Mouse (Mus musculus): Measurements from ENCODE around the gene Spint1.

The Spint1 gene

DNA sequence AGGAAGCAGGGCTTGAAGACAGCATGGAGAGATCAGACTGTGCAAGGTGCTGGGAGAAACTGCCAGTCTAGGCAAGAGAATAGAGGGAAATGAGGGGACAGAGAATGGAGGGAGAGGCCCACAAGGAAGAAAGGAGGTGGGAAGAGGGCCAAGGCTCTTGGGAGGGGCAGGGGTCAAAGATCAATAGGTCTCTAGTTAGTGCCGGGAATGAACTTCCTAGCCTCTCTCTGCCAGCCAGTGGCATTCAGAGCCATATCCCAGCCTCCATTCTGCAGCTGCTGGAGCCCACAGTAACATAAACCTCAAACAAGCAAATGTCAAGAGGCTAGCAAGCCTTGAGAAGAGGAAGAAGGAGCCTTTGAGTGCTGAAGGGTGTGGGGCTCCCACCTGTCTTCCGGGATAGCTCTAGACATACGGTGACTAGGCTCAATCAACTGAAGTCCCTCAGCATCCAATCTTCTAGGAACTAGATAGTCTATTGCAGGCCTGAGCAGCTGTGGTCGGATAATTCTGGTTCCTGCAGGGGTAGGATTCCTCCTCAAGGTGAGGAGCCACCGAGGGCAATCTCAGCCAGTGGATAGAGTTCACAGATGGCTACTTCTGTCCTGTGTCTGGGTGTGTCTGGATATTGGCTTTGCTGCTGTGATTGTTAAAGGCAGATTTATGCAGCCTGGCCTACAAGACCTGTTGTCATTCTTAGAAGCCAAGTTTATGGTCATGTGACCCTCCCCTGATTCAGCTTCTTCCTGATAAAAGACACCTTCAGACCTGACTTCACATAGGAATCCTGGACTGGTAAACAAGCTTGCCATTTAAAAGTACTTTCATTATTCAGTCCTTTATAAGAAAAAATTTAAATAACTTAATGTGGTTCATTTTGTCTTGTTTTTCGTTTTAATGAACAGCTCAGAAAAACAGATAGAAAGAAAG is 7.1 kb upstream of the Spint1 start, which contains the start of gene Ppp1r14d:
TSS of gene Ppp1r14d (minus strand) at position 132 of the 930 bp plus-strand sequence.
- no peak for DNase-seq (ENCODE audit: low read depth, low spot score)
- H3K36me3 ChIP-seq (ENCODE audit: control insufficient read depth, insufficient read depth, low read length, poor library complexity, severe bottlenecking): no peaks in the 10 kb centered on the region
- no peaks in the 10 kb centered on the region for H3K27me3 ChIP-seq (ENCODE audit: control insufficient read depth, insufficient read depth, low read length, poor library complexity, severe bottlenecking)

DNA sequence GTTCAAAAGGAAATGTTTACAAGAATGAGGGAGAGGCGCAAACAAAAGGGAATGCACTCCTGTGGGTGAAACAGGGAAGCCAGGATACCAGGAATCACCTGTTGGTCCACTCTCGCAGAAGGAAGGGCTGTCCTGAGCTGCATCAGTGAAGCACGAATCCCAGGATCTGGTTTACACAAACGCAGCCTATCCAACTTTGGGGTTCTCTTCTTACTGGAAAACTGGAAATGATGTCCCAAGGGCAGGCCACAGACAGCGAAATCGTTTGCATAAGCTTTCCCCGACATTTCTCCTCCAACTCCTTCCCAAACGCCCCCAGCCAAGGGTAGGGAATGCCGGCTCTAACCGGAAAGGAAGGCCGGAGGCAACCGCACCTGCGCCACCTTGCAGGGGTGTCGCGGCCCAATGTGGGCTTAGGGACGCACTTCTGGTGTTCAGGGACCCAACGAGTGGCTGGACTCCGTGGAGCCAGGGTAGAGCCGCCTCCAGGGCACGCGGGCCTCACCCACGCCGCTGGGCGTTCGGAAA is 416 bp upstream of the Spint1 start:
- H3K27me3 ChIP-seq (ENCODE audit: control insufficient read depth, insufficient read depth, low read length, poor library complexity, severe bottlenecking): no peaks in the 10 kb centered on the region
- no peaks in the 10 kb centered on the region for H3K36me3 ChIP-seq (ENCODE audit: control insufficient read depth, insufficient read depth, low read length, poor library complexity, severe bottlenecking)
- no peak for DNase-seq (ENCODE audit: low read depth, low spot score)

DNA sequence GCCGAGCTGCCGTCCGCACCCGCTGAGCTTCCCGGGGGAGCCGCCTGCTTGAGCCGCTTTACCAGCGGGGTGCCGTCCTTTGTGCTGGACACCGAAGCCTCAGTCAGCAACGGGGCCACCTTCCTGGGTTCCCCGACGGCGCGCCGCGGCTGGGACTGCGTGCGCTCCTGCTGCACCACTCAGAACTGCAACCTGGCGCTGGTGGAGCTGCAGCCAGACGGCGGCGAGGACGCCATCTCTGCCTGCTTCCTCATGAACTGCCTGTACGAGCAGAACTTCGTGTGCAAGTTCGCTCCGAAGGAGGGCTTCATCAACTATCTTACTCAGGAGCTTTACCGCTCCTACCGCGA is 684 bp downstream of the Spint1 start:
- peak; percentile 10 for DNase-seq (ENCODE audit: low read depth, low spot score)

DNA sequence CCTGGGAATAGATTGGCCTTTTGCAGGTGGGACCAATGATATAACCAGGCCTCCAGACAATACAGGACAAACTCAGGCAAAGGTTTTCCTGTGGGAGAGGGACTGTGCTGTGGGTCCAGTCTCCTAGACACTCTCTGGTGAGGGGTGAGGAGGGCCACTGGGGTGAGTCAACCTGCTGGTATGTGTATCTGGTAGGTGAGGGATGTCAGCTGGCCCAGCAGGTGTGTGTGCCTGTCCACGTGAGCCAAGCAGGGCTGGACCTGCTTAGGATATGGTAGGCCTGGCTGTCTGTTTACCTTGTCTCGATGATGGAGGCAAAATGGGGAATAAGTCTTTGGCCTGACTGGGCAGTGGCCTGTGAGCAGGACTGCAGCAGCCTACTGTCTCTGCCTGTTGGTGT is 1.5 kb downstream of the Spint1 start:
- no peaks in the 10 kb centered on the region for H3K36me3 ChIP-seq (ENCODE audit: control insufficient read depth, insufficient read depth, low read length, poor library complexity, severe bottlenecking)
- no peaks in the 10 kb centered on the region for H3K27me3 ChIP-seq (ENCODE audit: control insufficient read depth, insufficient read depth, low read length, poor library complexity, severe bottlenecking)
- no peak for DNase-seq (ENCODE audit: low read depth, low spot score)

More for the DNA sequence above, 684 bp downstream of the Spint1 start:
- H3K27me3 ChIP-seq (ENCODE audit: control insufficient read depth, insufficient read depth, low read length, poor library complexity, severe bottlenecking): no peaks in the 10 kb centered on the region
- no peaks in the 10 kb centered on the region for H3K36me3 ChIP-seq (ENCODE audit: control insufficient read depth, insufficient read depth, low read length, poor library complexity, severe bottlenecking)

DNA sequence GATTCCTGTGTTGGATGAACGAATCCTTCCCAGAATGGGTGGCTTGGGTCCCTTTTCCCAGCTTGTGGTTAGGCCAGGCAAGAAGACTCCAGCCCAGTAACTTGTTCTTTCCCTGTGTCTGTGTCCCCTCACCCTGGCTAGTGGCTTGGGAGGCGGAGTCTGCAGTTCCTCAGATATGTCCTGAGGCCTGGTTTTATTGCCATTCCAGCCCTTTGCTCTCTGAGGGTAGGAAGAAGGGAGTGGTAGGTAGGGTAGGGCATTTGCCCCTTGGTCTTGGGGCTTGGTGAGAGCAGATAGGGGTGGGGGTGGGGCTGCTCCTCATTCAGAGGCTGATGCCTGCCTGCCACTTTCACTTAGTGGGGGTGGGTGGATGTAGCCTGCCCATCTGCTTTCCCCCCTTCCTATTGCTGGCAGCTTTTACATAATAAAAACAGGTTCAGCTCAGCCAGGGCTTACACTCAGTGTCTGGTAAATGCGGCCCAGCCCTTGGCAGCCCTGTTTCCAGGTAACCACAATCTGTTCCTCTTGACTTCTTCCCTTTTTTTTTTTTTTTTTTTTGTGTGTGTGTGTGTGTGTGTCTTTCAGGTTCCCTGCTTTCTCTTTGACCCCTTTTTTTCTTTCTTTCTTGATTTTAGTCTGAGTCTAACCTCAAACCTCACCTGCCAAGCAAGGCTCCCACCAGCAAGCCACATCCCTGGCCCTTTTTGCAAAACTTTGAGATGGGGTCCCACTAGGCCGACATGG is 3.1 kb downstream of the Spint1 start:
- no peaks in the 10 kb centered on the region for H3K36me3 ChIP-seq (ENCODE audit: control insufficient read depth, insufficient read depth, low read length, poor library complexity, severe bottlenecking)
- DNase-seq (ENCODE audit: low read depth, low spot score): no peak
- no peaks in the 10 kb centered on the region for H3K27me3 ChIP-seq (ENCODE audit: control insufficient read depth, insufficient read depth, low read length, poor library complexity, severe bottlenecking)

DNA sequence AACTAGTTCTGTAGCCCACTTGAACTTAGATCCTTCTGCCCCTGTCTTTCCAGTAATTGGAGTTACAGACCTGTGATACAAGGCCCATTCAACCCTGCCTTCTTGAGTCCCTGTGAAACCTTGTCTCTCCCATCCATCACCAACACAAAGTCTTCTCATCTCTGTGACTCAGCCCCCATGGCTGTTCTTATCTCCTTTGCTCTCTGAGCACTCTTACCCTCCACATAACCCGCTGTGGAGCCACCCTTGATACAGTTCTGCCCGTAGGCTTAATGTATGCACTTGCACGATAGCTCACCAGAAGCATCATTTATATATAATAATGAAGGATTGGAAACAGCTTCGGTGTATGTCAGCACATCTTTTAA is 3.6 kb downstream of the Spint1 start:
- H3K36me3 ChIP-seq (ENCODE audit: control insufficient read depth, insufficient read depth, low read length, poor library complexity, severe bottlenecking): no peaks in the 10 kb centered on the region
- no peak for DNase-seq (ENCODE audit: low read depth, low spot score)
- no peaks in the 10 kb centered on the region for H3K27me3 ChIP-seq (ENCODE audit: control insufficient read depth, insufficient read depth, low read length, poor library complexity, severe bottlenecking)

DNA sequence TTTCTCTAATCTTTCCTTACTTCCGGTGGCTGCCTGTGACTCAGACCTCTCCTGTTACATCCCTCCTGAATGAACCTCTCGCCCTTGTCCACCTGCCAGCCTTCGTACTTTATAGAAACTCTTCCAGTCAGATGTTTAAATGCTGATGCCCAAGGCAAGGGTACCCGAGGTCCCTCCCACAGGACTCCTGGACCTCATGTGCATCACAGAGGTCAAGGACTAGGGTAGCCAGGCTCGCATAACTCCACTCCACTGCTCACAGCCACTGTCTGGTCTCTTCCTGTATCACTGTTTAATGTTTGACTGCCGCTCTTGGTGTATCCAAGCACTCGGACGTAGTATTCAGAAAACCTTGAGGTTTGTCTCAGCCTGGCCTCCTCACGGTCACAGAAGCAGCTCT is 5.4 kb downstream of the Spint1 start:
- H3K36me3 ChIP-seq (ENCODE audit: control insufficient read depth, insufficient read depth, low read length, poor library complexity, severe bottlenecking): no peaks in the 10 kb centered on the region
- H3K27me3 ChIP-seq (ENCODE audit: control insufficient read depth, insufficient read depth, low read length, poor library complexity, severe bottlenecking): no peaks in the 10 kb centered on the region
- no peak for DNase-seq (ENCODE audit: low read depth, low spot score)

DNA sequence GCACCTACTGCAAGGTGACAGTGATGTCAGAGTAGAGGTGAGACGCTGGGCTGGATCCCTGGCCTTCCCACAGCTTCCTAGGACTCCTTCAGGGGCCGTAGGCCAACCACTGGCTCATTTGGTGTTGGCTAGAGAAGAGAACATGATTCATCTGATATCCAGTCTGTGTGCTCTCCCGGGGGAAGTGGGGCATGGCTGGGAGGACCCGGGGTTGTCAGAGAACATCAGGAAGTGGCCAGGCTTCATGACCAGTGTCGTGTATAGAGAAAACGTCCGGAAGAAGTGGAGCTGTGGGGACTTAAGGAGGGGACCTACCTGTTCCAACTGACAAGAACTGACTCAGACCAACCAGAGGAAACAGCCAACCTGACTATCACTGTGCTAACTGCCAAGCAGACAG is 8.1 kb downstream of the Spint1 start:
- H3K36me3 ChIP-seq (ENCODE audit: control insufficient read depth, insufficient read depth, low read length, poor library complexity, severe bottlenecking): no peaks in the 10 kb centered on the region
- no peak for DNase-seq (ENCODE audit: low read depth, low spot score)
- no peaks in the 10 kb centered on the region for H3K27me3 ChIP-seq (ENCODE audit: control insufficient read depth, insufficient read depth, low read length, poor library complexity, severe bottlenecking)

DNA sequence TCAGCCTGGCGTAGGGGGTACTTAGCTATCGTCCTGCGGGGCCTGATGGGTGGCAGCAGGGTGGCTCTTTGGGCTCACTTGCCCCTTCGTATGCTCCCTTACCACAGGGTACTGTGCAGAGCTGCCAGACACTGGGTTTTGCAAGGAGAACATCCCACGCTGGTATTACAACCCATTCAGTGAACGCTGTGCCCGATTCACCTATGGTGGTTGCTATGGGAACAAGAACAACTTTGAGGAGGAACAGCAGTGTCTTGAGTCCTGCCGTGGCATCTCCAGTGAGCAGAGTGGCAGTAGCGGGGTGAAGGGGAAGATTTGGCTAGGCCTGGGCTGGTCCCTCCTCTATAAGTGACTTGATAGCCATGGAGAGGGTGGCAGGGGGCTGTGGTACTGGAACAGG is 10.7 kb downstream of the Spint1 start:
- peaks cover 2% of the 10 kb centered on the region; the same call in 1 of the 2 replicates for H3K27me3 ChIP-seq (ENCODE audit: control insufficient read depth, insufficient read depth, low read length, poor library complexity, severe bottlenecking)
- H3K36me3 ChIP-seq (ENCODE audit: control insufficient read depth, insufficient read depth, low read length, poor library complexity, severe bottlenecking): no peaks in the 10 kb centered on the region
- DNase-seq (ENCODE audit: low read depth, low spot score): no peak

DNA sequence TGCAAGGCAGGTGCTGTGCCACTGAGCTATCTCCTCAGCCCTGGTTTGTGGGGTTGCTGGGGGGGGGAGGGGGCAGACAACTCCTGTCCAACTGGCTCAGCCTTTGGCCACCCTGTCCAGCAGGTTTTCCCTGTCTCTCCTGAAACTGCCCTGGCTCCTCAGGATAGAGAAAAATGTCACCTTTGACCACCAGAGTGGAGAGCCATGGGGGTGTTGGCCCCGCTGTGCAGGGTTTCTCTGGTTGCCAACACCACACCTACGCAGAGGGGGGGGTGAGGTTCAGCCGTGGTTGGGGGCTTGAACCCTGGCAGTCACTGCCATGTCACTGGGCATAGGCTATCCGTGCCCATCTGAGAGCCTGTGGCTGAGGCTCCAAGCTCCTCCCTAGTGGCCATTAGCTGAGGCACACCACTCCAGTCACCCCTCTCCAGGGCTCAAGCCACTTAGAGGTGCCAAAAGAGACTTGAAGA is 12.5 kb downstream of the Spint1 start:
- H3K36me3 ChIP-seq (ENCODE audit: control insufficient read depth, insufficient read depth, low read length, poor library complexity, severe bottlenecking): no peaks in the 10 kb centered on the region
- no peak for DNase-seq (ENCODE audit: low read depth, low spot score)
- H3K27me3 ChIP-seq (ENCODE audit: control insufficient read depth, insufficient read depth, low read length, poor library complexity, severe bottlenecking): peaks cover 2% of the 10 kb centered on the region; the same call in 1 of the 2 replicates

DNA sequence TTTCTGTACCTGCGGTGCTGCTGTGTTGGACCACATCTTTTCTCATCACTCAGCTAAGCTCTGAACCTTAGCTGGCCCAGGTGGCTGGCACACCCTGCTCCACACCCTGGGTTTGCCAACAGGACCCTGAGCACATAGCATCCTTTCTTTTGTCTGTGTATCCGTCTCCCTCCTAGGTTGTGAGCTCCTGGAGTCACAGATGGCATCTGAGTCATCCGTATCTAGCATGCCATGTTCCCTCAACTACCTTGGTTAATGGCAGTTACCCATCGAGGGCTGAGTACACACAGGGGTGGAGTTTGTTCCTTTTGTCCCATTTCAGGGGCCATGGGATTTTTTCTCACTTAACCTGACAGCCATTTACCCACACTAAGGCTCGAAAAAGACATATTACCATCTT is 13.2 kb downstream of the Spint1 start:
- H3K36me3 ChIP-seq (ENCODE audit: control insufficient read depth, insufficient read depth, low read length, poor library complexity, severe bottlenecking): no peaks in the 10 kb centered on the region
- DNase-seq (ENCODE audit: low read depth, low spot score): no peak
- peaks cover 2% of the 10 kb centered on the region; the same call in 1 of the 2 replicates for H3K27me3 ChIP-seq (ENCODE audit: control insufficient read depth, insufficient read depth, low read length, poor library complexity, severe bottlenecking)

DNA sequence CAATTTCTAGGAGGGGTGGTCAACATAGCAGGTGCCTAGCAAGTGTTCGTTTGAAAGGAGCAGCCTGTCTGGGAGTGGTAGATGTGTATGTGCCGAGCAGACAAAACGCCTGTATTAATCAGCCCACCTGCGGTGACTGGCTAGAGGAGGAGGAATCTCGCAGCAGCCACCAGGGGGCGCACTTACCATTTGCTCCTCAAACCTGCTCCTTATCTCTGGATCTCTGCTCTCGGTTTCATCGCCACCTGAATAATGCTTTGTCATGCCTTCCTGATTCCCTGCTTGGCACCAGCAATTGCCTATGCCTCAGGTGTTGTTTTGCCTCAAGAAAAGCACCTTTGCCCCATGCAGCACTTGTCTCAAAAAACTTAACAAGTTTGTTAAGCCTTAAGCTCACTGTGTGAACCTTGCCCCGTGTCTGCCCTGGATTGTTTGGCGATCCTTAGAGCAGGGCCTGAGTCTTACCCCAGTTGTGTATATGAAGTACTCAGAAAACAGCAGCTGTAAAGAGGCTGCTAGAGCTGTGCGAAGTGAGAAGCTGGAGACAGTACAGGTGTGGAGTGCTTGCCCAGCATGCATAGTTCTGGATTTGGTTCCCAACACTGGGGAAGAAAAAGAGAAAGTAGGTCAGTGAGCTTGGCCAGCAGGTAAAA is 13.8 kb downstream of the Spint1 start:
- peak; percentile 89 for DNase-seq (ENCODE audit: low read depth, low spot score)
- H3K36me3 ChIP-seq (ENCODE audit: control insufficient read depth, insufficient read depth, low read length, poor library complexity, severe bottlenecking): no peaks in the 10 kb centered on the region
- peaks cover 2% of the 10 kb centered on the region; the same call in 1 of the 2 replicates for H3K27me3 ChIP-seq (ENCODE audit: control insufficient read depth, insufficient read depth, low read length, poor library complexity, severe bottlenecking)

DNA sequence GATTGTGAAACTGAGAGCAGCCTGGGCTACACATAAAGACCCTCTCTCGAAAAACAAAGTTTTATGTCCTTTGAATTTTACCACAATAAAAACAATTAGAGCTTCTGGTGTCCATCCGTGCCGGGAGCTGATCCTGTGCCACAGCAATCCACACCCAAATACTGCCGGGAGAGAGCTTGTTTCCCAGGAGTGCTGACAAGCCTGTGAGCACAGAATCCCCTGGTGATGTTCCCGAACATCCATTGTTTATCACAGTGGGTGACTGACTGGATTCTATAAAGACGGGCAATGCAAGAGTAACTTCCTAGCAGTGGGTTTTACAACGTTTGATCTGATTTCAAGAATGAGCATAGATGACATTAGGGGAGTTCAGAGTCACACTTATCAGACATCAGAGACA is 17.8 kb downstream of the Spint1 start:
- Histone ChIP-seq H3K36me3 (ENCODE audit: control insufficient read depth, insufficient read depth, low read length, poor library complexity, severe bottlenecking) (no peaks in the 10 kb centered on the region), H3K27me3 (ENCODE audit: control insufficient read depth, insufficient read depth, low read length, poor library complexity, severe bottlenecking) (peaks cover 2% of the 10 kb centered on the region)
- no peak for DNase-seq (ENCODE audit: low read depth, low spot score)

DNA sequence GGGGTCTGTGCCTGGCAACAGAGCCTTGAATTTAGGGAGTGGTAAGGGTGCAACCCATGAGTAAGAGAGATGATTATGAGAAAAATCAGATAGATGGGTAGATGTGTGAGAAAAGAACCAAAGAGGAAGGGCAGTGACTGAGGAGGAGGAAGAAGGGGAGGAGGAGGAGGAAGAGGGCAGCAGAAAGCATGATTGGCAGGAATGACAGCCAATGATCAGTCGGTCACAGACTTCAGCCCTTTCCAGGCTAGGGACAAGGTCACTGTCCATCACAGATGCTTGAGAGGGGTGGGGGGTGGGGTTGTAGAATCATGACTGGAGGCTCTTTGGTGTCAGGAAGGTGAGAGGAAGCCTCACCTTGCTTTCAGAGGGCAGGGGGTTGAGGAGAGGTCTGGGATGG is 23.4 kb downstream of the Spint1 start:
- DNase-seq (ENCODE audit: low read depth, low spot score): no peak
- no peaks in the 10 kb centered on the region for H3K36me3 ChIP-seq (ENCODE audit: control insufficient read depth, insufficient read depth, low read length, poor library complexity, severe bottlenecking)
- H3K27me3 ChIP-seq (ENCODE audit: control insufficient read depth, insufficient read depth, low read length, poor library complexity, severe bottlenecking): no peaks in the 10 kb centered on the region; the same call in 1 of the 2 replicates
